Mouse (Mus musculus) testis, adult 2 months (tissue): ENCODE measurements around the gene Ccl26. TPM values are rescaled to one million over a fixed set of nuclear protein-coding genes. Genes with fewer than 3 reads are reported as not detected.

ENCODE experiments used
- H3K27ac ChIP-seq: fragments of 200-500 bp; 2 replicates; pipeline ENCODE4 v1.5.1; 2012; ENCODE audit warnings: low read depth, low read length; ENCODE audit not compliant: control insufficient read depth, insufficient read depth
- H3K27me3 ChIP-seq: fragments of 200-500 bp; 2 replicates; pipeline ENCODE4 v1.6.1; 2012; ENCODE audit warnings: mild to moderate bottlenecking, low read length, moderate library complexity; ENCODE audit not compliant: control insufficient read depth, insufficient read depth
- H3K36me3 ChIP-seq: fragments of 200-500 bp; 2 replicates; pipeline ENCODE4 v1.6.1; 2012; ENCODE audit warnings: mild to moderate bottlenecking, low read length; ENCODE audit not compliant: control insufficient read depth, insufficient read depth
- H3K4me1 ChIP-seq: fragments of 200-500 bp; 2 replicates; pipeline ENCODE4 v1.6.1; 2012; ENCODE audit warnings: low read length; ENCODE audit not compliant: control insufficient read depth, insufficient read depth
- H3K4me3 ChIP-seq: fragments of 200-500 bp; 2 replicates; pipeline ENCODE4 v1.5.1; 2012; ENCODE audit warnings: low read depth, mild to moderate bottlenecking, low read length, moderate library complexity, mixed read lengths; ENCODE audit not compliant: control insufficient read depth
- CTCF ChIP-seq: fragments of 200-500 bp; IDR thresholded peaks from 2 replicates; pipeline ENCODE4 v1.5.1; 2012; ENCODE audit warnings: low read depth, mild to moderate bottlenecking, inconsistent platforms, low read length, moderate library complexity; ENCODE audit not compliant: control insufficient read depth, insufficient read depth, insufficient replicate concordance
- POLR2A ChIP-seq: fragments of 200-500 bp; IDR thresholded peaks from 2 replicates; pipeline ENCODE4 v1.6.1; 2012; ENCODE audit warnings: low read depth, mild to moderate bottlenecking, inconsistent platforms, low read length, moderate library complexity; ENCODE audit not compliant: control insufficient read depth
- polyA plus RNA-seq: library from polyadenylated mRNA; depleted of rRNA; stranded (reverse); fragments of >200 nt; gene quantifications from 2 replicates; pipeline ENCODE4 v1.2.3, GENCODE M21; 2012

Ccl26 gene
- polyA plus RNA-seq, 1 experiment: not detected

GRCm38 (mm10) chr5:135537326-135537725, 26.0 kb downstream of the Ccl26 start:
- Histone ChIP-seq H3K4me1 (peaks cover 5% of the 10 kb centered on the region), H3K36me3 (no peaks in the 10 kb centered on the region), H3K4me3 (no peak overlapping the region), H3K27me3 (no peaks in the 10 kb centered on the region), H3K27ac (no peak overlapping the region)
- no peak for TF ChIP-seq CTCF
- TF ChIP-seq POLR2A: no peak

- no peak overlapping the region for H3K27ac ChIP-seq
- H3K27me3 ChIP-seq: no peaks in the 10 kb centered on the region
- no peak overlapping the region for H3K4me3 ChIP-seq
- peaks cover 5% of the 10 kb centered on the region for H3K4me1 ChIP-seq
- H3K36me3 ChIP-seq: no peaks in the 10 kb centered on the region
- TF ChIP-seq CTCF: no peak
- no peak for TF ChIP-seq POLR2A
These were observed 27.5 kb downstream of the Ccl26 start for GRCm38 (mm10) chr5:135535867-135536266.

- H3K27ac ChIP-seq: no peak overlapping the region
- H3K4me1 ChIP-seq: peaks cover 5% of the 10 kb centered on the region
- no peak overlapping the region for H3K4me3 ChIP-seq
- no peak for TF ChIP-seq CTCF
- TF ChIP-seq POLR2A: no peak
- H3K27me3 ChIP-seq: no peaks in the 10 kb centered on the region
- no peaks in the 10 kb centered on the region for H3K36me3 ChIP-seq
These were observed 29.9 kb downstream of the Ccl26 start for GRCm38 (mm10) chr5:135533431-135533830.

DNA sequence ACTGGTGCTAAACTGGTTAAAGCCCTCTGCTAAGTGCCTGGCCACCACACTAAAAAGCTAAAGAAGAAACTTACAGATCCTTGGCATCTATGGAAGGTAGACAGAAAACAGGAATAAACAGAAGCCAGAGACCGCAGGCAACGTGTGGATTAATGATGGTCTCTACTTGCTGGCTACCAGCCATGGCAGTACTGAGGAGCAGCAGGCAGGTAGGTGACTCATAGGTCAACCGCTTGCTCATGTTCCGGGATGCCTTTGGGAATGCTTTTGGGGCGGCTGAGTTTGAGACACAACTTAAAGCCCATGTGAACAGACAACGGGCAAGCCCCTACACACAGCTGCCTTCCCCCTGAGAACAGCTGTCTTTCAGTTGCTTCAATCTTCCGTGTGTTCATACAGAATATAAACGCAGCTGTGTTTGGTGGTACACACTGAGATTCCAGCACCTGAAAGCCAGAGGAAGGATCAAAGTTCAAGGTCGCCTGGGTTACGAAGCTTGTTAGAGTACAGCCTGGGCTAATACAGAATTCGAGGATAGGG, 32.0 kb downstream of the Ccl26 start:
- Histone ChIP-seq H3K27ac (no peak overlapping the region), H3K4me3 (no peak overlapping the region), H3K36me3 (no peaks in the 10 kb centered on the region), H3K4me1 (no peaks in the 10 kb centered on the region), H3K27me3 (no peaks in the 10 kb centered on the region)
- no peak for TF ChIP-seq CTCF
- TF ChIP-seq POLR2A: no peak

DNA sequence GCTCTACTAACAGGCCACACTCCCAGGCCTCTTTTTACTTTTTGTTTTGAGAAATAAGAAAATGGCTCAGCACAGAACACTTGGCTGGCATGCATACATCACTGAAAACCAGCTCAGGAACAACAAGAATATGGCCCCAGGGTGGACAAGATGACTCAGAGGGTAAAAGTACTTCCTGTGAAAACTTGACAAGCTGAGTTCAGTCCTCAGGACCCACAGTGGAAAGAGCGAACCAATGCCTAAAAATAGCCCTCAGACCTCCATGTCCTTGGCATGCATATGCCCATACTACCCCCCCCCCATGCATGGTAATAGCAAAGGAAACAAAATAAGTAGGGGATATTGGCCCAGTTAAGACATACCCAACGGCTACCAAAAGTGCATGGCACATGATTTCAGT, 33.4 kb downstream of the Ccl26 start:
- Histone ChIP-seq H3K4me3 (no peak overlapping the region), H3K27me3 (no peaks in the 10 kb centered on the region), H3K36me3 (no peaks in the 10 kb centered on the region), H3K27ac (no peak overlapping the region), H3K4me1 (no peaks in the 10 kb centered on the region)
- TF ChIP-seq POLR2A: no peak
- no peak for TF ChIP-seq CTCF

DNA sequence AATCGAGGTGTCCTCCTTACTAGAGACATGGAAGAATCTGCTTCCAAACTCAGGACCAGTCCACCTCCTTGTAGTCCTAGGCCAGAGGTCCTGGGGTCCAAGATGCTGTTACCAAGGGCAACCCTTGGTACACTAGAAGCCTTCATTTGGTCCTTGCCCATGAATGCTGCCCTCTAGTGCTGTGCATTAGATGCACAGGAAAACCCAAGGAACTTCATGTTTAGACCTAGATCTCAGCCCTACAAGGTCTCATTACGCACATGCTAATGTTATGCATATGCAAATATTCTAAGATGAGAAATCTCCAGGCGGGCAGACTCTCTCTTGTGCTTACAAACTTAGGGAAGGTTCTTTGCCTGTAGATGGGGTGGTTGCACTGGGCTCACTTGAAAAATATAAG, 34.1 kb downstream of the Ccl26 start:
- Histone ChIP-seq H3K27ac (no peak overlapping the region), H3K4me1 (no peaks in the 10 kb centered on the region), H3K36me3 (no peaks in the 10 kb centered on the region), H3K27me3 (no peaks in the 10 kb centered on the region), H3K4me3 (no peak overlapping the region)
- TF ChIP-seq POLR2A: no peak

DNA sequence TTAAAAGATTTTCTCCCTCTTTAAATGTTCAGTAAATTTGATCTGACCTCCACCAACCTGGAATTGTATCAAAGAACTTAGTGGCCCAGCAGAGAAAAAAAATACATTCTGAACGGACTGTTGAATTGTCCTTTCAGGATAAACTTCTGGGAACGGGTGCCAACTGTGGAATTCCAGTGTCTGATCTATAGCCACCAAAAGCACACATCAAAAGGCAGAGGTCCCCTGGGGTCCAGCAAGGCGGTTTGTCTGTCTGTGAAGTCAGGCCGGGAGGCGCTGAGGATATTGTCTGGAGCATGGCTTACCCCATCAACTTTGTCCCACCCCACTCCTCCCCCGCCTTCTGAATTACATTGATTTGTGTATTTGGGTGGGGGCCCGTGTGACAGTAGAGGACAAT, 35.4 kb downstream of the Ccl26 start:
- no peaks in the 10 kb centered on the region for H3K36me3 ChIP-seq
- TF ChIP-seq POLR2A: no peak
- no peak for TF ChIP-seq CTCF
- no peaks in the 10 kb centered on the region for H3K4me1 ChIP-seq
- no peak overlapping the region for H3K27ac ChIP-seq
- no peak overlapping the region for H3K4me3 ChIP-seq
- no peaks in the 10 kb centered on the region for H3K27me3 ChIP-seq

- Histone ChIP-seq H3K27ac (peak overlapping the region; percentile 19; the same call in 1 of the 2 replicates), H3K4me1 (no peaks in the 10 kb centered on the region), H3K36me3 (no peaks in the 10 kb centered on the region), H3K27me3 (no peaks in the 10 kb centered on the region), H3K4me3 (no peak overlapping the region)
- no peak for TF ChIP-seq POLR2A
- no peak for TF ChIP-seq CTCF
These were observed 38.5 kb downstream of the Ccl26 start for GRCm38 (mm10) chr5:135524660-135525560.
